Mouse (Mus musculus): ENCODE measurements around the gene Tmem176b. TPM values are rescaled to one million over a fixed set of nuclear protein-coding genes. Genes with fewer than 3 reads are reported as not detected.

Tmem176b gene
- polyA plus RNA-seq, 1 experiment from 2014 or later, result 161 TPM

Other genes with a start within 250 kb of the Tmem176b start
- gene Repin1, start 247.6 kb downstream of the Tmem176b start, polyA plus RNA-seq (2016; fragmentation: Nextera tagmentation; extraction: Ambion mirVana), result 35.0 and 35.2 TPM in 2 replicates
- not detected in 2 replicates for gene Gm44965, start 247.6 kb downstream of the Tmem176b start, polyA plus RNA-seq (2016; fragmentation: Nextera tagmentation; extraction: Ambion mirVana)
- 10.6 and 11.0 TPM in 2 replicates for gene Zfp775, start 239.4 kb downstream of the Tmem176b start, polyA plus RNA-seq (2016; fragmentation: Nextera tagmentation; extraction: Ambion mirVana)
- gene AI854703, start 214.7 kb downstream of the Tmem176b start, polyA plus RNA-seq (2016; fragmentation: Nextera tagmentation; extraction: Ambion mirVana), result 1.5 and 2.0 TPM in 2 replicates
- 0.36 and 0.74 TPM in 2 replicates for gene Gimap8, start 194.3 kb downstream of the Tmem176b start, polyA plus RNA-seq (2016; fragmentation: Nextera tagmentation; extraction: Ambion mirVana)
- gene Gimap9, start 165.4 kb downstream of the Tmem176b start, polyA plus RNA-seq (2016; fragmentation: Nextera tagmentation; extraction: Ambion mirVana), result 11.6 and 13.7 TPM in 2 replicates
- gene Gimap4, start 156.9 kb downstream of the Tmem176b start, polyA plus RNA-seq (2016; fragmentation: Nextera tagmentation; extraction: Ambion mirVana), result 7.0 and 9.0 TPM in 2 replicates
- gene Gimap6, start 133.3 kb downstream of the Tmem176b start, polyA plus RNA-seq (2016; fragmentation: Nextera tagmentation; extraction: Ambion mirVana), result 15.3 and 16.3 TPM in 2 replicates
- gene Gm28053, start 122.9 kb downstream of the Tmem176b start, polyA plus RNA-seq (2016; fragmentation: Nextera tagmentation; extraction: Ambion mirVana), result not detected in 2 replicates
- not detected in 2 replicates for gene Gimap7, start 122.9 kb downstream of the Tmem176b start, polyA plus RNA-seq (2016; fragmentation: Nextera tagmentation; extraction: Ambion mirVana)
- 7.5 and 7.6 TPM in 2 replicates for gene Gimap1, start 102.4 kb downstream of the Tmem176b start, polyA plus RNA-seq (2016; fragmentation: Nextera tagmentation; extraction: Ambion mirVana)
- 1.7 and 1.8 TPM in 2 replicates for gene Gimap5, start 95.3 kb downstream of the Tmem176b start, polyA plus RNA-seq (2016; fragmentation: Nextera tagmentation; extraction: Ambion mirVana)
- not detected in 2 replicates for gene Gimap3, start 70.6 kb downstream of the Tmem176b start, polyA plus RNA-seq (2016; fragmentation: Nextera tagmentation; extraction: Ambion mirVana)
- 44.0 and 45.1 TPM in 2 replicates for gene Tmem176a, start 577 bp downstream of the Tmem176b start, polyA plus RNA-seq (2016; fragmentation: Nextera tagmentation; extraction: Ambion mirVana)
- not detected in 2 replicates for gene Aoc1, start 31.4 kb upstream of the Tmem176b start, polyA plus RNA-seq (2016; fragmentation: Nextera tagmentation; extraction: Ambion mirVana)
- gene 1600015I10Rik, start 88.4 kb upstream of the Tmem176b start, polyA plus RNA-seq (2016; fragmentation: Nextera tagmentation; extraction: Ambion mirVana), result not detected in 2 replicates
- gene Doxl2, start 133.5 kb upstream of the Tmem176b start, polyA plus RNA-seq (2016; fragmentation: Nextera tagmentation; extraction: Ambion mirVana), result not detected in 2 replicates
- not detected in 2 replicates for gene Svs1, start 145.4 kb upstream of the Tmem176b start, polyA plus RNA-seq (2016; fragmentation: Nextera tagmentation; extraction: Ambion mirVana)
- gene Gpnmb, start 195.1 kb upstream of the Tmem176b start, polyA plus RNA-seq (2016; fragmentation: Nextera tagmentation; extraction: Ambion mirVana), result 3.2 and 5.2 TPM in 2 replicates
- gene Malsu1, start 232.3 kb upstream of the Tmem176b start, polyA plus RNA-seq (2016; fragmentation: Nextera tagmentation; extraction: Ambion mirVana), result 72.8 and 76.9 TPM in 2 replicates

Data from embryonic facial prominence, embryonic 12.5 days (tissue).